Mouse (Mus musculus) embryonic facial prominence, embryonic 11.5 days (tissue): Measurements from ENCODE around the gene Gm11562. TPM values are rescaled to one million over a fixed set of nuclear protein-coding genes. Genes with fewer than 3 reads are reported as not detected.
"Not testable (repeated sequence)": the region's sequence is repeated elsewhere in the genome, so short reads cannot be mapped to it uniquely, and the experiment has no call there.

Experiments
- ATAC-seq: fragments of 200-750 bp; cut with Nextera tagmentation; replicated peaks from 2 replicates; pipeline ENCODE4 v1.8.0; 2017; ENCODE audit warnings: low read depth; ENCODE audit not compliant: insufficient number of reproducible peaks, low FRiP score, low TSS enrichment
- DNase-seq: peaks from one replicate; pipeline ENCODE4 v3.0.0-alpha.2; 2015; ENCODE audit warnings: low spot score
- H3K27ac ChIP-seq: fragments of 300-500 bp; sonication (generic); replicated peaks from 2 replicates; pipeline ENCODE4 v1.5.1; 2014; ENCODE audit warnings: mild to moderate bottlenecking, low read depth, low read length, control low read depth
- H3K27me3 ChIP-seq: fragments of 300-500 bp; sonication (generic); 2 replicates; pipeline ENCODE4 v1.6.1; 2014; ENCODE audit warnings: mild to moderate bottlenecking, low read length, moderate library complexity, mixed read lengths; ENCODE audit not compliant: control insufficient read depth, insufficient read depth
- H3K36me3 ChIP-seq: fragments of 300-500 bp; sonication (generic); replicated peaks from 2 replicates; pipeline ENCODE4 v1.6.1; 2014; ENCODE audit warnings: low read depth, mild to moderate bottlenecking, low read length, moderate library complexity, mixed read lengths; ENCODE audit not compliant: control insufficient read depth, insufficient read depth
- H3K4me1 ChIP-seq: fragments of 300-500 bp; sonication (generic); 2 replicates; pipeline ENCODE4 v1.6.1; 2014; ENCODE audit warnings: low read length, mixed read lengths; ENCODE audit not compliant: control insufficient read depth, insufficient read depth
- H3K4me2 ChIP-seq: fragments of 300-500 bp; sonication (generic); 2 replicates; pipeline ENCODE4 v1.6.1; 2014; ENCODE audit warnings: low read depth, mild to moderate bottlenecking, control low read depth, low read length, moderate library complexity
- H3K4me3 ChIP-seq: fragments of 300-500 bp; sonication (generic); 2 replicates; pipeline ENCODE4 v1.5.1; 2014; ENCODE audit warnings: low read depth, low read length, control low read depth
- H3K9ac ChIP-seq: fragments of 300-500 bp; sonication (generic); replicated peaks from 2 replicates; pipeline ENCODE4 v1.6.1; 2014; ENCODE audit warnings: mild to moderate bottlenecking, control low read depth, low read length
- H3K9me3 ChIP-seq: fragments of 300-500 bp; sonication (generic); replicated peaks from 2 replicates; pipeline ENCODE4 v1.6.1; 2016; ENCODE audit warnings: mild to moderate bottlenecking, low read length, inconsistent platforms, mixed read lengths; ENCODE audit not compliant: control insufficient read depth
- WGBS: fragments of 180-500 bp; shearing (Covaris S2); extraction: QIAGEN DNeasy Blood & Tissue Kit; methylation state at CpG from one replicate; pipeline ENCODE4 v1.1.7; 2014; 5-methylcytosine and 5-hydroxymethylcytosine counted together
- polyA plus RNA-seq: library from polyadenylated mRNA; unstranded; fragments of >200 nt; fragmentation: Nextera tagmentation; extraction: Ambion mirVana; gene quantifications from 2 replicates; pipeline ENCODE4 v1.2.1, GENCODE M21; 2014

Gm11562 gene
- polyA plus RNA-seq, 1 experiment from 2014 or later, result not detected

DNA sequence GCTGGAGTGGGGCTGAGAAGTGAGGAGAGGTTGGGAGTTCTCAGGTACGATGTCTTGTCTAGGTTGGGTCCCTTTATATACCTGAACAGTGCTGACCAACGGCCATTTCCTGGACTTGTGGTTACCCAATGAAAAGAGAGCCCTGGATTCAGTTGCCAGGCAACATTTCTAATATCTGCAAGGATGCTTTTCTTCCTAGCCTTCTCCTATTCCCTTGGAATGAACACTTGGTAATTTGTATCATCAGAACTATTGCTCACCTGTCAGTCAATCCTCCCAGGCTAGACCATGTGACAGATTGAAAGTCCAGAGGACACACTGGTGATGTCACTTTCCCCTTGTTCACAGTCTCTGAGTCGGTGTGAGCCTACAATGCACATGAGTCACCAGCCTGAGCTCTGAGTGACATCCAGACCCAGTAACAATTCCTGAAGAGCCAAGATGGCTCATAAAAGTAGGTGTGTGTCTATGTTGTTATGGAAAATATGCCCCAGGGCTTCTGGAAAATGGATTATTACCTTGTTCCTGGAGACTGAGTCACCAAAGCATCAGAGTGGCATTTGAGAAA, 5.4 kb downstream of the Gm11562 start, which contains the start of gene Krtap2-4:
Gene Krtap2-4 (minus strand): TSS at position 51 of the 568 bp plus-strand sequence.
- no peak within 1 kb of the TSS for H3K4me3 ChIP-seq
- no peak within 1 kb of the TSS for H3K9ac ChIP-seq
- no peaks in the 10 kb centered on the region for H3K4me1 ChIP-seq
- no peaks in the 10 kb centered on the region for H3K27me3 ChIP-seq
- WGBS, result 76% methylated on average over 3 of the region's 3 CpGs
- H3K27ac ChIP-seq, result no peak within 1 kb of the TSS
- H3K9me3 ChIP-seq, result no peaks in the 10 kb centered on the region
- no peak within 1 kb of the TSS for H3K4me2 ChIP-seq
- H3K36me3 ChIP-seq, result no peaks in the 10 kb centered on the region
- no peak for DNase-seq
- ATAC-seq, result no peak

DNA sequence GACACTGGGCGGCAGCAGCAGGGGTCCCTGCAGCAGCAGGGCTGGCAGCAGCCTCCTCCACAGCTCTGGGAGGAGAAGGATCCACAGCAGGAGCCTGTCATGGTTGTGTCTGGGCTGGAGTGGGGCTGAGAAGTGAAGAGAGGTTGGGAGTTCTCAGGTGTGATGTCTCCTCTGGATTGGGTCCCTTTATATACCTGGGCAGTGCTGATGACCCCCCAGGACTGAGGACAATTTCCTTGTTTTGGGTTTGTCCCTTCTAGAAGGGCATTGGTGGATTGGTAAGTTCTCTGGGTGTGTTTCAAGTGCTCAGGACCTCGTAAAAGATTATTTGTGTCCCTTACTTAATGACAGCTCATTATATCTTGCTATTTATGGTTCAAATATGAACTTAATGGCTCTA, 10.1 kb downstream of the Gm11562 start, which contains the start of gene Gm11937:
Gene Gm11937 (minus strand): TSS at position 101 of the 400 bp plus-strand sequence.
- 71% methylated on average over 1 of the region's 2 CpGs for WGBS

DNA sequence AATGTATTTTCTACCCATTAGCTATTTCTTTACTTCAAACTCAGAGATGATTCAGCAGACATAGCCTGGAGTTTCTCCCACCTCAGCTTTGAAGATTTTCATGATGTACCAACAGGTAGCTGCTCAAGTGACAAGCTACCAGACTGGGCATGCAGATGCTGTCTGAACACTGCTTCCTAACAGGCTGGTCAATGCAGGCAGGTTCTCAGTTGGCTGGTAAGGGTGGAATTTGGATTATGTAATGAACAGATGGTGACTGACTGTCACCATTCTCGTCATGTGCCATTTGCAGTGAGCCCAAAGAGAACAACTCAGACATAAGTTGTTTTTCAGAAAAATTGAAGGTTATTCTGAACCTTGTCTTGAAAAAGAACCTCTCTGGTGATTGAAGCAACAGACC, 11.1 kb downstream of the Gm11562 start:
- no peak for ATAC-seq

More for the DNA sequence above, 10.1 kb downstream of the Gm11562 start, which contains the start of gene Gm11937:
- not testable (repeated sequence) for DNase-seq, H3K4me3 ChIP-seq, H3K27me3 ChIP-seq, H3K4me1 ChIP-seq, H3K27ac ChIP-seq, H3K4me2 ChIP-seq, ATAC-seq, H3K36me3 ChIP-seq, H3K9ac ChIP-seq, H3K9me3 ChIP-seq

DNA sequence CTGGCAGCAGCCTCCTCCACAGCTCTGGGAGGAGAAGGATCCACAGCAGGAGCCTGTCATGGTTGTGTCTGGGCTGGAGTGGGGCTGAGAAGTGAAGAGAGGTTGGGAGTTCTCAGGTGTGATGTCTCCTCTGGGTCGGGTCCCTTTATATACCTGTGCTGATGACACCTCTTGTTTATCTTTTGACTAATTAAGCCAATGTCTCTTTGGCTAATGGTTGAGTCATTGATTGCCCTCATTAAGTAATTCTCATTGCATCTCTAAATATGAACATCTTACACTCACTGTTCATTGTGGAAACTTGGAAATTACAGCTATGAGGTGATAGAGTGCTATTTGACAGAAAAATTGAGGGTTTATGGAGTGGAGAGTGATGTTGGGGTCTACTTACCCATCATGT, 17.0 kb downstream of the Gm11562 start, which contains the start of gene Gm11938:
Gene Gm11938 (minus strand): TSS at position 101 of the 400 bp plus-strand sequence.
- H3K9me3 ChIP-seq, H3K4me3 ChIP-seq, H3K36me3 ChIP-seq, H3K27ac ChIP-seq, H3K27me3 ChIP-seq, DNase-seq, H3K4me2 ChIP-seq, H3K9ac ChIP-seq, ATAC-seq, H3K4me1 ChIP-seq: not testable (repeated sequence)
- 56% methylated on average over 1 of the region's 1 CpGs for WGBS

More for the DNA sequence above, 11.1 kb downstream of the Gm11562 start:
- H3K4me2 ChIP-seq, result no peak overlapping the region
- H3K27me3 ChIP-seq, result no peaks in the 10 kb centered on the region
- no peak for DNase-seq
- no peak overlapping the region for H3K27ac ChIP-seq
- WGBS, result 75% methylated on average over 1 of the region's 1 CpGs
- H3K4me1 ChIP-seq, result no peaks in the 10 kb centered on the region
- no peak overlapping the region for H3K9ac ChIP-seq
- H3K36me3 ChIP-seq, result no peaks in the 10 kb centered on the region
- no peaks in the 10 kb centered on the region for H3K9me3 ChIP-seq
- H3K4me3 ChIP-seq, result no peak overlapping the region

DNA sequence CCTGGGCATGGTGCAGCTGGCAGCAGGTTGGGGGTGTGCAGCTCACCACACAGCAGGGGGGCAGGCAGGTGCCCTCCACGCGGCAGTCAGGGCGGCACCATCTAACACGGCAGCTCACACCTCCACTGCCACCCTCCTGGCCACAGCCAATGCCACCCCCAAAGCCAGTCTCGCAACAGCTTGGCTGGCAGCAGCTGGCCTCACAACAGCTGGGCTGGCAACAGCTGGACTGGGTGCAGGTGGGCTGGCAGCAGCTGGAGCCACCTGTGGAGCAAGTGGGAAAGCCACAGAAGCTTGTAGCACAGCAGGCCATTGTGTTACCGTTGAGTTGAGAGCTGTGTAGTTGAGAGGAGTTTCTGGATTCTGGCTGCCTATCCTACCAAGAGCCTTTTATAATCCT, 22.5 kb downstream of the Gm11562 start, which contains the start of gene Krtap9-3:
Gene Krtap9-3 (minus strand): TSS at position 364 of the 400 bp plus-strand sequence.
- not testable (repeated sequence) for H3K27ac ChIP-seq, H3K4me1 ChIP-seq, H3K36me3 ChIP-seq, ATAC-seq, H3K9me3 ChIP-seq, DNase-seq, H3K4me3 ChIP-seq, H3K4me2 ChIP-seq, H3K27me3 ChIP-seq, H3K9ac ChIP-seq
- WGBS, result 92% methylated on average over 4 of the region's 6 CpGs

DNA sequence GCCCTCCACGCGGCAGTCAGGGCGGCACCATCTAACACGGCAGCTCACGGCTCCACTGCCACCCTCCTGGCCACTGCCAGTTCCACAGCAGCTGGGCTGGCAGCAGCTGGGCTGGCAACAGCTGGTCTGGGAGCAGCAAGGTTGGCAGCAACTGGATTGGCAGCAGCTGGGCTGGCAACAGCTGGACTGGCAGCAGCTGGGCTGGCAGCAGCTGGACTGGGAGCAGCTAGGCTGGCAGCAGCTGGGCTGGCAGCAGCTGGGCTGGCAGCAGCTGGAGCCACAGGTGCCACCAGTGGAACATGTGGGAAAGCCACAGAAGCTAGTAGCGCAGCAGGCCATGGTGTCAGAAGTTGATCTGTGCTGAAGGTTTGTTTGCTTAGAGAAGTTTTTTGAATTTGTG, 29.3 kb downstream of the Gm11562 start, which contains the start of gene Krtap1-3:
Gene Krtap1-3 (minus strand): TSS at position 359 of the 400 bp plus-strand sequence.
- DNase-seq (no peak), ATAC-seq (no peak)
- H3K9me3 ChIP-seq, result no peaks in the 10 kb centered on the region
- H3K9ac ChIP-seq, result no peak within 1 kb of the TSS
- no peak within 1 kb of the TSS for H3K4me3 ChIP-seq
- H3K4me2 ChIP-seq, result no peak within 1 kb of the TSS
- 88% methylated on average over 6 of the region's 6 CpGs for WGBS
- no peak within 1 kb of the TSS for H3K27ac ChIP-seq
- H3K36me3 ChIP-seq, result no peaks in the 10 kb centered on the region
- no peaks in the 10 kb centered on the region for H3K4me1 ChIP-seq
- no peaks in the 10 kb centered on the region for H3K27me3 ChIP-seq

DNA sequence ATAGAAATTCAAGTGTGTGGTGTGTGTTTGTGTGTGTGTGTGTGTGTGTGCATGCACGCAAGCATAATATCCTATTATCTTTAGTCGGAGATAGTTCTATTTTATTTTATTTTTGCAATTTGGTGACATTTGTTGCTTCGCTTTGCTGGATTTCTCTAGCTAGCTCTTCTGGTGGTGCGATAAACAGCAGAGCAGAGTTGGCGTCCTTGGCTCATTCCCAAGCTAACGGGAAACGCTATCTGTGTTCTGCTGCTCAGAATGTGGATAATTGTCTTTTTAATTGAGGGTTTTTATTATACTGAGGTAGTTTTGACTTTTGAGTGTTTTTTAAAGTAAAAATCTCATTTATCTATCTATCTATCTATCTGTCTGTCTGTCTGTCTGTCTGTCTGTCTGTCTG, 35.1 kb downstream of the Gm11562 start:
- ATAC-seq (no peak), DNase-seq (no peak)
- H3K27me3 ChIP-seq, result no peaks in the 10 kb centered on the region
- H3K4me1 ChIP-seq, result no peaks in the 10 kb centered on the region
- H3K9me3 ChIP-seq, result no peaks in the 10 kb centered on the region
- WGBS, result 94% methylated on average over 7 of the region's 7 CpGs
- no peak overlapping the region for H3K27ac ChIP-seq
- no peak overlapping the region for H3K9ac ChIP-seq
- H3K36me3 ChIP-seq, result no peaks in the 10 kb centered on the region
- no peak overlapping the region for H3K4me2 ChIP-seq
- H3K4me3 ChIP-seq, result no peak overlapping the region

DNA sequence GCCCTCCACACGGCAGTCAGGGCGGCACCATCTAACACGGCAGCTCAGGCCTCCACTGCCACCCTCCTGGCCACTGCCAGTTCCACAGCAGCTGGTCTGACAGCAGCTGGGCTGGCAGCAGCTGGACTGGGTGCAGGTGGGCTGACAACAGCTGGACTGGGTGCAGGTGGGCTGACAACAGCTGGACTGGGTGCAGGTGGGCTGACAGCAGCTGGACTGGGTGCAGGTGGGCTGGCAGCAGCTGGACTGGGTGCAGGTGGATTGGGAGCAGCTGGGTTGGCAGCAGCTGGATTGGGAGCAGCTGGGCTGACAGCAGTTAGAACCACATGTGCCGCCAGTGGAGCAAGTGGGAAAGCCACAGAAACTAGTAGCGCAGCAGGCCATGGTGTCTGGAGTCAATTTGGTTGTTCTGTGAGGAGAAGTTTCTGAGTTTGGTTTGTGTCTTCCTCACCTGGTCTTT, 37.0 kb downstream of the Gm11562 start, which contains the start of gene Krtap1-4:
Gene Krtap1-4 (minus strand): TSS at position 410 of the 460 bp plus-strand sequence.
- no peak within 1 kb of the TSS for H3K27ac ChIP-seq
- no peaks in the 10 kb centered on the region for H3K4me1 ChIP-seq
- no peaks in the 10 kb centered on the region for H3K36me3 ChIP-seq
- no peak within 1 kb of the TSS for H3K4me2 ChIP-seq
- 73% methylated on average over 5 of the region's 5 CpGs for WGBS
- H3K4me3 ChIP-seq, result no peak within 1 kb of the TSS
- H3K9ac ChIP-seq, result no peak within 1 kb of the TSS
- H3K27me3 ChIP-seq, result no peaks in the 10 kb centered on the region
- DNase-seq (no peak), ATAC-seq (no peak)
- no peaks in the 10 kb centered on the region for H3K9me3 ChIP-seq
